Mouse (Mus musculus): ENCODE data around the gene Acox3.

- TF ChIP-seq CTCF (conservative IDR thresholded peaks at IDR 0.05; ENCODE audit: insufficient read depth, insufficient read length, low read depth, low read length) (no peak), POLR2A (IDR thresholded peaks at IDR 0.05; ENCODE audit: low read depth, low read length) (no peak)
Observed at GRCm38 (mm10) chr5:35655753-35656485, 73.1 kb downstream of the Acox3 start.
